Comparison of ENCODE assay signal across 35 mouse cellular contexts in the genomic region with DNA sequence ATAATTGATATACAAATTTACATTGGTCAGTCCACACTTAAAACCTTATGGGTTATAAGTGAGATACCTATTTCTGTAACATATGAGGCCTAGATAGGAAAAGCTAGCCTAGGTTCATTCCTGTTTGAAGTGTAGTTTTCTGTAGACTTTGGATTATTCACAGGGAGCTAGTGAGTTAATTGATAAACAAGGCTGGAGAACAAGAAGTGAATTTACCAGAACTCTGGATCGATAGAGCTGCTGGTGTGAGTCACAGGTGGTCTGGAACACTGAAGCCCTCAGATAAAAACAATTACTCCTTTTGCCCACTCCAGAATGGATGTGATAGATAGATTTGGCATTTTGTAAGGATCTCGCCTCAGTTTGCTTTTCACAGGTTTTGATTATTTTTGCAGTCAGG.
"Had no signal": no experiment of that assay in that cellular context is flagged by ENCODE, and none has a peak within 500 bp of the region (broad histone marks: within the 10 kb centered on the region; RNA-seq: fewer than 3 reads in every experiment).

No protein-coding gene starts in this region.

- H3K9me3 ChIP-seq: heart, embryonic 10.5 days; heart, embryonic 12.5 days; heart, embryonic 13.5 days; heart, embryonic 15.5 days; hindbrain, embryonic 10.5 days; hindbrain, embryonic 12.5 days; hindbrain, embryonic 13.5 days; hindbrain, embryonic 15.5 days; intestine, embryonic 15.5 days; kidney, embryonic 15.5 days had no signal

- H3K9ac ChIP-seq: heart, embryonic 12.5 days; heart, embryonic 13.5 days; heart, embryonic 15.5 days; hindbrain, embryonic 12.5 days; hindbrain, embryonic 13.5 days; hindbrain, embryonic 14.5 days; hindbrain, embryonic 15.5 days; intestine, embryonic 15.5 days; kidney, embryonic 15.5 days had no signal

- H3K36me3 ChIP-seq: heart, embryonic 15.5 days; intestine, embryonic 15.5 days; kidney, embryonic 15.5 days had no signal

- ATAC-seq: hindbrain, embryonic 16.5 days; hindbrain, postnatal 0 days; inflammation-experienced regulatory T-cells, adult 6 months; intestine, embryonic 15.5 days; intestine, embryonic 16.5 days; intestine, postnatal 0 days had no signal

- H3K4me1 ChIP-seq: heart, embryonic 10.5 days; heart, embryonic 12.5 days; heart, embryonic 13.5 days; heart, embryonic 15.5 days; hindbrain, embryonic 10.5 days; hindbrain, embryonic 12.5 days; hindbrain, embryonic 13.5 days; hindbrain, embryonic 15.5 days; intestine, embryonic 15.5 days; kidney, embryonic 15.5 days had no signal

- H3K27ac ChIP-seq: heart, embryonic 10.5 days; heart, embryonic 13.5 days; heart, embryonic 15.5 days; hindbrain, embryonic 10.5 days; hindbrain, embryonic 12.5 days; hindbrain, embryonic 13.5 days; hindbrain, embryonic 14.5 days; hindbrain, embryonic 15.5 days; hindbrain, postnatal 0 days; intestine, embryonic 15.5 days; kidney, embryonic 15.5 days; kidney, postnatal 0 days; layer of hippocampus, adult 2 months had no signal

- DNase-seq: heart, postnatal 10 days; heart, postnatal 14 days; heart, postnatal 36 days; heart, postnatal 4 days; kidney, adult 11 months; kidney, adult 18-20 months; kidney, adult 2 months; kidney, adult 8-10 months; kidney, adult 9 months; kidney, postnatal 10 days; kidney, postnatal 14 days; kidney, postnatal 25 days; kidney, postnatal 36 days; kidney, postnatal 4 days; layer of hippocampus, adult 9-11 months; layer of hippocampus, postnatal 36 days had no signal

- H3K27me3 ChIP-seq: heart, embryonic 12.5 days; heart, embryonic 13.5 days; heart, embryonic 15.5 days; hindbrain, embryonic 12.5 days; hindbrain, embryonic 13.5 days; hindbrain, embryonic 15.5 days; intestine, embryonic 15.5 days; kidney, embryonic 15.5 days had no signal

- H3K4me2 ChIP-seq: heart, embryonic 11.5 days; heart, embryonic 12.5 days; heart, embryonic 13.5 days; heart, embryonic 15.5 days; hindbrain, embryonic 12.5 days; hindbrain, embryonic 13.5 days; hindbrain, embryonic 14.5 days; hindbrain, embryonic 15.5 days; intestine, embryonic 15.5 days; kidney, embryonic 15.5 days had no signal

- H3K4me3 ChIP-seq: heart, embryonic 10.5 days; heart, embryonic 12.5 days; heart, embryonic 13.5 days; heart, embryonic 15.5 days; hindbrain, embryonic 10.5 days; hindbrain, embryonic 12.5 days; hindbrain, embryonic 13.5 days; hindbrain, embryonic 15.5 days; intestine, embryonic 15.5 days; kidney, embryonic 15.5 days; layer of hippocampus, adult 2 months had no signal
